Mouse (Mus musculus) neural tube, embryonic 12.5 days (tissue): ENCODE results near the gene Ttc7b. TPM values are rescaled to one million over a fixed set of nuclear protein-coding genes. Genes with fewer than 3 reads are reported as not detected.

Experiments used
- ATAC-seq: fragments of 200-750 bp; cut with Nextera tagmentation; 2 replicates; pipeline ENCODE4 v1.8.0; 2017; ENCODE audit warnings: low read depth, mild to moderate bottlenecking, moderate TSS enrichment, moderate library complexity; ENCODE audit not compliant: low FRiP score
- H3K27ac ChIP-seq: fragments of 300-500 bp; sonication (generic); 2 replicates; pipeline ENCODE4 v1.5.1; 2016
- H3K27me3 ChIP-seq: fragments of 300-500 bp; sonication (generic); replicated peaks from 2 replicates; pipeline ENCODE4 v1.6.1; 2016; ENCODE audit warnings: mild to moderate bottlenecking
- H3K36me3 ChIP-seq: fragments of 300-500 bp; sonication (generic); 2 replicates; pipeline ENCODE4 v1.6.1; 2016; ENCODE audit warnings: mild to moderate bottlenecking
- H3K4me1 ChIP-seq: fragments of 300-500 bp; sonication (generic); 2 replicates; pipeline ENCODE4 v1.6.1; 2016
- H3K4me2 ChIP-seq: fragments of 300-500 bp; sonication (generic); replicated peaks from 2 replicates; pipeline ENCODE4 v1.6.1; 2016; ENCODE audit warnings: mild to moderate bottlenecking
- H3K4me3 ChIP-seq: fragments of 300-500 bp; sonication (generic); 2 replicates; pipeline ENCODE4 v1.5.1; 2016
- H3K9ac ChIP-seq: fragments of 300-500 bp; sonication (generic); 2 replicates; pipeline ENCODE4 v1.6.1; 2016; ENCODE audit warnings: mild to moderate bottlenecking
- H3K9me3 ChIP-seq: fragments of 300-500 bp; sonication (generic); 2 replicates; pipeline ENCODE4 v1.6.1; 2016; ENCODE audit warnings: mild to moderate bottlenecking
- WGBS: fragments of 180-500 bp; shearing (Covaris S2); methylation state at CpG from one replicate; pipeline ENCODE4 v1.1.7; 2016; 5-methylcytosine and 5-hydroxymethylcytosine counted together
- polyA plus RNA-seq: library from polyadenylated mRNA; unstranded; fragments of >200 nt; fragmentation: Nextera tagmentation; extraction: Ambion mirVana; gene quantifications from 2 replicates; pipeline ENCODE4 v1.2.1, GENCODE M21; 2016

Gene Ttc7b
- polyA plus RNA-seq, 1 experiment from 2014 or later, result 9.0 TPM

DNA sequence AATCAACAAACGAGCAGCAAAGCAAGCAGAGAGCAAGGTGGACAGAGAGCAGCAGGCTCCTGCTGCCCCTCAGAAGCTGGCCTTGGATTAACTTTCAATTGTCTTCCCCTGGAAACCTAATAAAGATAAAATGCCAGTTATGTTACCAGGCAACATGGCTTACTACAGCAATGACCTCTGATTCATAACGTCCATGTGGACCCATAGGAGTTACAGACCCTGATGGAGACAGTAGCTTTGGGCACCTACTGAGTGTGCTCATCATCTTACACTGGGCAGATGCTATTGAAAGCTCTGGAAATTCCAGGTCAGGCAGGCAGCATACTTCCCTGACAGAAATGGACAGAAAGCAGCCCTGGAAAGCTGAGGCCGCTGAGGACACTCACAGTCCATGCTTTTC lies 80.7 kb downstream of the Ttc7b start:
- 78% methylated on average over 3 of the region's 3 CpGs for WGBS
- H3K4me3 ChIP-seq, result no peak overlapping the region
- H3K9ac ChIP-seq, result no peak overlapping the region
- H3K9me3 ChIP-seq, result no peaks in the 10 kb centered on the region
- no peak for ATAC-seq
- no peak overlapping the region for H3K27ac ChIP-seq
- no peak overlapping the region for H3K4me2 ChIP-seq
- no peaks in the 10 kb centered on the region for H3K36me3 ChIP-seq
- 0 out of 2 replicates have a peak, but pooled peaks cover 5% of the 10 kb centered on the region for H3K4me1 ChIP-seq
- H3K27me3 ChIP-seq, result no peaks in the 10 kb centered on the region

DNA sequence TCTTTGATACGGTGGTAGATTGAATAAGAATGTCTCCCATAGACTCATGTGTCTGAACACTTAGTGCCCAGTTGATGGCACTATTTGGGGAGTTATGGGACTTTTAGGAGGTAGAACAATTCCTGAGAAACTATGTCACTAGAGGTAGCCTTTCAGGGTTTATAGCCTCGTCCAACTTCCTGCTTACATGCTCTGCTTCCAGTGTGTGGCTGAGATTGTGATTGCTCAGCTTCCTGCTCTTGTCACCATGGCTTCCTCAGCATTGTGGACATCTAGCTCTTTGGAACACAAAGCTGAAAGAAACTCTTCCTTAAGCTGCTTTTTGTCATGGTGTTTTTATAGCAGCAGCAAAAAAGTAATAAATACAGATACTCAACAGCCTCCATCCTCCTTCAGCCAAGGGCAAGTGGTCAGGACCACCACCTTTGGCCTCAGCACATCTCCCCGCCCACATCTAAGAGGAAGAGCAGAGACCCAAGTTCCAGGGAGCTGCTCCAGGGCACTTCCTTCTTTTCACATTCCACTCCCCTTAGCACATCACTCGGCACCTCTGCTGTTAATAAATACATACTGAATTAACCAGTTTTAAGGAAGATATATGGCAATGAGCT lies 81.4 kb downstream of the Ttc7b start:
- H3K4me2 ChIP-seq, result no peak overlapping the region
- no peak for ATAC-seq
- H3K27me3 ChIP-seq, result no peaks in the 10 kb centered on the region
- H3K27ac ChIP-seq, result no peak overlapping the region
- H3K4me3 ChIP-seq, result no peak overlapping the region
- H3K9me3 ChIP-seq, result no peaks in the 10 kb centered on the region
- H3K36me3 ChIP-seq, result no peaks in the 10 kb centered on the region
- no peak overlapping the region for H3K9ac ChIP-seq
- 0 out of 2 replicates have a peak, but pooled peaks cover 5% of the 10 kb centered on the region for H3K4me1 ChIP-seq
- 74% methylated on average over 4 of the region's 4 CpGs for WGBS

DNA sequence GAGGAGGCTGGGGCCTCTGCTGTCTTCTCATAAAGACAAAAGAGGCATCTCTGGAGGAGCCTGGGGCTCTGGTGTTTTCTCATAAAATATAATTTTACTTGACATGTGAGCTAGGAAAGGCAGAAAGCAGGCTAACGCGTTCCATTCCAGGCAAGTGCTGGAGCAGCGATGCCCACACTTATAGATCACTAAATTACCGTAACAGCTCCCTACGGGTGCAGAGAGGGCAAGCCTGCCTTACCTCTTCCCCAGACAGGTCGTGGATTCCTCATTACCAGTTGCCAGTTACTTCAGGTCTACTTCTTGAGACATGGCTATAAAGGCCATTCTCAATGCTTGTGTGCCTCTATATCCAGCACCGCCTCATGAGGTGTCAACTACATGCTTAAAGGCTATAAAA lies 82.1 kb downstream of the Ttc7b start:
- Histone ChIP-seq H3K4me2 (no peak overlapping the region), H3K4me1 (0 out of 2 replicates have a peak, but pooled peaks cover 5% of the 10 kb centered on the region), H3K4me3 (no peak overlapping the region), H3K27me3 (no peaks in the 10 kb centered on the region), H3K27ac (no peak overlapping the region), H3K9me3 (no peaks in the 10 kb centered on the region), H3K9ac (no peak overlapping the region), H3K36me3 (no peaks in the 10 kb centered on the region)
- WGBS, result 63% methylated on average over 7 of the region's 7 CpGs
- ATAC-seq, result no peak

DNA sequence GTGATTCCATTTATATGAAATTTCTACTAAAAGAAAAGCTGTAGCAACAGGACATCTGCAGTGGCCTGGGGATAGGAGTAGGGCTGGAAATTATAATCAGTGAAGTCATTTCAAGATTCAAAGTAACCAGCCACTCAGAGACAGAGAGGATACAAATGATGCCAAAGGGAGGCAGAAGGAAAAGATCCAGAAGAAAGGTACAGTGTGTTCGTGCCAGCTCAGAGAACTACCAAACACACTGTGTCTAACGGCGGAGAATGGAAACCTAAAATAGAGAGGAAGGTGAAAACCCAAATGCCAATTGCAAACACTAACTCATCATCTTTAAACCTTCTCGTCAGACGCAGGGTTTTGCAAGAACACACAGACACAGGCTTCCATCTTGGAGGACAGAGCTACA lies 82.8 kb downstream of the Ttc7b start:
- 92% methylated on average over 5 of the region's 5 CpGs for WGBS
- H3K27ac ChIP-seq, result no peak overlapping the region
- no peaks in the 10 kb centered on the region for H3K9me3 ChIP-seq
- H3K27me3 ChIP-seq, result no peaks in the 10 kb centered on the region
- no peak overlapping the region for H3K4me2 ChIP-seq
- no peak for ATAC-seq
- no peak overlapping the region for H3K4me3 ChIP-seq
- H3K9ac ChIP-seq, result no peak overlapping the region
- H3K4me1 ChIP-seq, result 0 out of 2 replicates have a peak, but pooled peaks cover 5% of the 10 kb centered on the region
- H3K36me3 ChIP-seq, result no peaks in the 10 kb centered on the region

DNA sequence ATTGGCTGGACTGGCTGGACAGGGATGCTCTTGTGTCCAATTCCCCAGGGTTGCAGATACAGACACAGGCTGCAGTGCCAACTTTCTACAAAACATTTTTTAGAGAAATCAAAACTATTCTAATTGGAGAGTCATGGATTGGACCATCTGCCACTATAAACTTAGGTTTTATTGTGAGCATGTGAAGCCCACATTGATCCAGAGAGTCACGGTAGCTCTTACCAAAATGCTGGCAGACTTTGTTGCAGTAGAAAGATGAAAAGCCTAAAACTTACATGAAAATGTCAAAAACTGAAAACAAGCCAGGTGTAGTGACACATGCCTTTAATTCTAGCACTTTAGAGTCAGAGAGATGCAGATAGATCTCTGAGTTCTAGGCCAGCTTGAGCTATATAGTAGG lies 84.9 kb downstream of the Ttc7b start:
- Histone ChIP-seq H3K27me3 (no peaks in the 10 kb centered on the region), H3K9ac (no peak overlapping the region), H3K27ac (no peak overlapping the region), H3K36me3 (no peaks in the 10 kb centered on the region), H3K4me3 (no peak overlapping the region), H3K4me2 (no peak overlapping the region), H3K4me1 (0 out of 2 replicates have a peak, but pooled peaks cover 5% of the 10 kb centered on the region), H3K9me3 (no peaks in the 10 kb centered on the region)
- 92% methylated on average over 1 of the region's 1 CpGs for WGBS
- ATAC-seq, result no peak

- 90% methylated on average over 6 of the region's 6 CpGs for WGBS
- no peak overlapping the region for H3K27ac ChIP-seq
- no peak overlapping the region for H3K9ac ChIP-seq
- no peaks in the 10 kb centered on the region for H3K36me3 ChIP-seq
- no peaks in the 10 kb centered on the region for H3K9me3 ChIP-seq
- no peak for ATAC-seq
- no peaks in the 10 kb centered on the region for H3K27me3 ChIP-seq
- H3K4me3 ChIP-seq, result no peak overlapping the region
- no peaks in the 10 kb centered on the region for H3K4me1 ChIP-seq
- no peak overlapping the region for H3K4me2 ChIP-seq
Observed at GRCm38 (mm10) chr12:100431830-100432229, 88.8 kb downstream of the Ttc7b start.

DNA sequence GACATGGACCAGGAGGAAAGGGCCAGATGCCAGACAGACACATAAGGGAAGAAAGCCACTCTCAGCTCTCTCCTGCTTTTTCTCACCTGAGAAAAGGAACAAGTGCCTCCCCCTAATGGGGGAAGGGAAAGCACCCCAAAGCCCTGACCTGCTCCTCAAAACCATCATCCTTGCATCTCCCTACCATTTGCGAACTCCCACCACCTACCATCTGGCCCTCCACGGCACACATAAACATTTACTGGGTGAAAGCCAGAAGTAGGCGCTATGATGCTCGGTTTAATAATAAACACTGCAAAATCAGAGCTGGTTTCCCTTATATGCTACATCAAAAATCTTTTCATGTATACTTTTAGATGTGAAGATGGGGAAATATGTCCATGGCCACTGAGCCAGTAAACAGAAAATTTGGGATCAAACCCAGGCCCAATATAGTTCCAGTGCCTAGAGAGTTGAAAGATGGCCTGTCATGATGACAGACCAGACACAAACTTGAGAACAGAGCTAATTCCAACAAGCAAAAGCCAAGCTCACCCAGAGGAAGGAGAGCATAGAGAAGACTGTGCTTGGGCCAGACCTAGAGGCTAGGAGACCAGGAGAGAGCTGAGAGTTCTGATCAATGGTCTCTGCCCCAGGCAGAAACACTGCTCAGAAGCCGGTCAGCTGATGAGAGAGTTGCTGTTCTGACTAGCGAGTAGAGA lies 91.1 kb downstream of the Ttc7b start:
- WGBS, result 96% methylated on average over 6 of the region's 6 CpGs
- Histone ChIP-seq H3K4me2 (no peak overlapping the region), H3K36me3 (no peaks in the 10 kb centered on the region), H3K4me1 (no peaks in the 10 kb centered on the region), H3K9me3 (no peaks in the 10 kb centered on the region), H3K4me3 (no peak overlapping the region), H3K9ac (no peak overlapping the region), H3K27me3 (no peaks in the 10 kb centered on the region), H3K27ac (no peak overlapping the region)
- no peak for ATAC-seq

GRCm38 (mm10) chr12:100428183-100428582 lies 92.4 kb downstream of the Ttc7b start:
- ATAC-seq, result no peak
- no peaks in the 10 kb centered on the region for H3K27me3 ChIP-seq
- no peak overlapping the region for H3K4me3 ChIP-seq
- H3K9ac ChIP-seq, result no peak overlapping the region
- H3K4me2 ChIP-seq, result no peak overlapping the region
- no peaks in the 10 kb centered on the region for H3K36me3 ChIP-seq
- WGBS, result 91% methylated on average over 4 of the region's 4 CpGs
- H3K4me1 ChIP-seq, result no peaks in the 10 kb centered on the region
- no peaks in the 10 kb centered on the region for H3K9me3 ChIP-seq
- no peak overlapping the region for H3K27ac ChIP-seq

- no peaks in the 10 kb centered on the region for H3K27me3 ChIP-seq
- no peaks in the 10 kb centered on the region for H3K36me3 ChIP-seq
- H3K9ac ChIP-seq, result no peak overlapping the region
- H3K4me2 ChIP-seq, result no peak overlapping the region
- no peak overlapping the region for H3K27ac ChIP-seq
- H3K4me3 ChIP-seq, result no peak overlapping the region
- H3K4me1 ChIP-seq, result no peaks in the 10 kb centered on the region
- no peak for ATAC-seq
- H3K9me3 ChIP-seq, result no peaks in the 10 kb centered on the region
- 84% methylated on average over 4 of the region's 4 CpGs for WGBS
Observed at GRCm38 (mm10) chr12:100426212-100426611, 94.4 kb downstream of the Ttc7b start.

- ATAC-seq, result no peak
- Histone ChIP-seq H3K27ac (no peak overlapping the region), H3K9ac (no peak overlapping the region), H3K4me3 (no peak overlapping the region), H3K27me3 (no peaks in the 10 kb centered on the region), H3K4me2 (no peak overlapping the region), H3K4me1 (no peaks in the 10 kb centered on the region), H3K36me3 (no peaks in the 10 kb centered on the region), H3K9me3 (no peaks in the 10 kb centered on the region)
- 90% methylated on average over 6 of the region's 6 CpGs for WGBS
Observed at GRCm38 (mm10) chr12:100425028-100425427, 95.6 kb downstream of the Ttc7b start.

DNA sequence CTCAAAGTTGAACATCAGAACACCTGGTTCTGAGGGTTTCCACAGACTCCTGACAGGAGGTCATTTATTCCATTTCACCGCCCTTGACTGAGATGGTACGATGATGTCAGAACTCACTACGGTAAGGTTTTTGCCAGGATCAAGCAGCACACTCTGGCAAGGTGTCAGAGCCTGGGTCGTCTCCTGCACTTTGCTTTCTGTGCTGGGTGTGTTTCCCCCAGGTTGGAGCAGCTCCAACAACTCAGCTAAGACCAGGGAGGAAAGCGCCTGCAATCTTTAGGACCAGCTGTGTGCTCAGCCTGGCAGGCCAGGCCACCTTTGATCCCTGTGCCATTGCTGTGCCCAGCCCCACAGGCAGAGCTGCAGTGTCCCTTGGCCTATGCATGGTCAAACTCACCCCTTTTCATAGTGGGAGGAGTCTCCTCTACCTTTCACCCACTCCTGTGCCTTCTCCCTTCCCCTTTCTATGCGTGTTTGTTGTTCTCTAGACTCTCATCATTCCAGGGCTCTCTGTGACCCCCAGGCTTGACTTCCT lies 98.3 kb downstream of the Ttc7b start:
- H3K9ac ChIP-seq, result no peak overlapping the region
- ATAC-seq, result no peak
- no peaks in the 10 kb centered on the region for H3K9me3 ChIP-seq
- no peak overlapping the region for H3K27ac ChIP-seq
- 87% methylated on average over 6 of the region's 6 CpGs for WGBS
- no peaks in the 10 kb centered on the region for H3K36me3 ChIP-seq
- no peak overlapping the region for H3K4me2 ChIP-seq
- H3K4me3 ChIP-seq, result no peak overlapping the region
- H3K4me1 ChIP-seq, result no peaks in the 10 kb centered on the region
- no peaks in the 10 kb centered on the region for H3K27me3 ChIP-seq

DNA sequence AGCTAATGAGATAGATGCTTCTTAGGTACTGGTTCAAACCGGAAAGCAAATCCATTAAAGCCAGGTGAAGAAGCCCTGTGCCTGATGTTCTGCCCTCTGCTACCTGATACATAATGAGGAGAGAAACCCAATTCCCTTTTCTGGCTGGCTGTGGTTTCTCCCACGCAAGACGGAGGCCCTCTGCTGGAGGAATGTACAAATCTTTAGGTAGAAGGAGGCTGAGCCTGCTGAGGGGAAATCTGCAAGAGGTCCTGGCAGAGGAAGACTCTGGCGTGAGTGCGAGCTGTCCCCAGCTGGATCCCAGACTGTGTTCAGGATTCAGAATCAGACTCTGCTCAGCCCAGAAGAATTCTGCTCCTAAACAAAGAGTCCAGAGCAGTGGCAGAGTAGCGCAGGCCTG lies 99.1 kb downstream of the Ttc7b start:
- H3K4me1 ChIP-seq, result no peaks in the 10 kb centered on the region
- H3K4me2 ChIP-seq, result no peak overlapping the region
- no peaks in the 10 kb centered on the region for H3K27me3 ChIP-seq
- no peak overlapping the region for H3K27ac ChIP-seq
- no peak overlapping the region for H3K9ac ChIP-seq
- H3K9me3 ChIP-seq, result no peaks in the 10 kb centered on the region
- no peak for ATAC-seq
- 62% methylated on average over 6 of the region's 6 CpGs for WGBS
- no peak overlapping the region for H3K4me3 ChIP-seq
- no peaks in the 10 kb centered on the region for H3K36me3 ChIP-seq

- Histone ChIP-seq H3K9ac (no peak overlapping the region), H3K4me1 (no peaks in the 10 kb centered on the region), H3K27ac (no peak overlapping the region), H3K4me2 (no peak overlapping the region), H3K27me3 (no peaks in the 10 kb centered on the region), H3K4me3 (no peak overlapping the region), H3K36me3 (no peaks in the 10 kb centered on the region), H3K9me3 (no peaks in the 10 kb centered on the region)
- no peak for ATAC-seq
- WGBS, result 88% methylated on average over 6 of the region's 6 CpGs
Observed at GRCm38 (mm10) chr12:100420903-100421302, 99.7 kb downstream of the Ttc7b start.
